ENCODE assay signal across 8 mouse cellular contexts in the genomic region with DNA sequence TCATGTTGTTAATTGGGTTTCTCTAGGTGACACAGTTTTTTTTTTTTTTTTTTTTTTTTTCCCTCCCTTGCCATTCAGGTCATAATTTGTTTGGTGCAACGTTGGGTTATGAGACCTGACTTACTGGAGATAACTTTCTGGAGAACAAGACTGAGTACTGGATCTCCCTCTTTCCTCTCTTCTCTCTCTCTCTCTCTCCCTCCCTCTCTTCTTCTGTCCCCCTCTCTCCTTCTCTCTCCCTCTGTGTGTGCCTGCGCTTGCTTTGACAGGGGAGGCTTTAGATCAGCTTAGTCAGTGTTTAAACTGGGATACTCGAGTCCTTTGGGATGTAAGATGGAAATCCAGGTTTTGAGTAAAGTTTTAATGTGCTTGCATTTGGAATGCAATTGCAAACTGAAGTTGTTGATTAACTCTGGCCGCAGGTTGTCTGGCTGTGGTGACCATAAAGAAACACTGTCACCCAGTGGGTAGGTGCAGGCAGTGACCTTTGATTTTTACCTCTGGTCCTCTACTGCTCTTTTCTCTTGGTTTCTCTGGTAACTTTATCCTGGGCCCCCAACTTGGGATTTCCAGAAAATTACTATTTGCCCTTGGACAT. TPM values are rescaled to one million over a fixed set of nuclear protein-coding genes. Genes with fewer than 3 reads are reported as not detected.
A peak's percentile ranks its signal among the peaks of the same experiment; 100 is the strongest.
DNase-seq lines count a peak whose midpoint lies in the region; ATAC-seq and TF ChIP-seq lines count a peak whose summit lies in the region.

No protein-coding gene starts in this region.

- WGBS in heart, postnatal 0 days: 49% methylated on average over 4 of the region's 4 CpGs
- WGBS in forebrain, embryonic 13.5 days: 38% methylated on average over 4 of the region's 4 CpGs
- 33% methylated on average over 4 of the region's 4 CpGs for WGBS in neural tube, embryonic 13.5 days

- intact Hi-C loops in heart, postnatal 25 days (cut with DNase I): loop anchor here (2.0 kb wide), 1 partner anchor 40 kb away; no protein-coding TSS in a partner anchor

- no peak for ATAC-seq in heart, postnatal 0 days (ENCODE audit: insufficient read depth, low read depth)
- no peak for ATAC-seq in forebrain, embryonic 13.5 days
- no peak for ATAC-seq in neural tube, embryonic 13.5 days (ENCODE audit: low read depth)

- H3K4me3 ChIP-seq in heart, postnatal 0 days (ENCODE audit: low read depth, low read length): peak overlapping the region; percentile 77
- peak overlapping the region; percentile 90 for H3K4me3 ChIP-seq in forebrain, embryonic 13.5 days
- peak overlapping the region; percentile 88 for H3K4me3 ChIP-seq in neural tube, embryonic 13.5 days

- DNase-seq in heart, postnatal 0 days (ENCODE audit: low spot score): no peak
- no peak for DNase-seq in heart, postnatal 25 days (ENCODE audit: low spot score)
- DNase-seq in kidney, postnatal 25 days: peak; percentile 60 to 73
- no peak for DNase-seq in cerebellum, adult 9-11 months
- no peak for DNase-seq in right cerebral cortex, postnatal 25 days
- DNase-seq in natural killer cell, adult 2 months (ENCODE audit: low spot score in 2 of 2): no peak

- no peak for TF ChIP-seq EP300 in heart, postnatal 0 days (IDR thresholded peaks at IDR 0.05; ENCODE audit: low read depth)

- peak overlapping the region; percentile 85 for H3K4me2 ChIP-seq in heart, postnatal 0 days (ENCODE audit: low read depth, low read length)
- peak overlapping the region; percentile 82 for H3K4me2 ChIP-seq in forebrain, embryonic 13.5 days
- H3K4me2 ChIP-seq in neural tube, embryonic 13.5 days: peak overlapping the region; percentile 96

- TF ChIP-seq CTCF in heart, postnatal 0 days (IDR thresholded peaks at IDR 0.05; ENCODE audit: low read depth): no peak

- no peak overlapping the region for H3K27ac ChIP-seq in heart, postnatal 0 days (ENCODE audit: low read depth)
- H3K27ac ChIP-seq in forebrain, embryonic 13.5 days: no peak overlapping the region
- H3K27ac ChIP-seq in neural tube, embryonic 13.5 days (replicated peaks): no peak overlapping the region

- no peaks in the 10 kb centered on the region for H3K4me1 ChIP-seq in heart, postnatal 0 days (ENCODE audit: control insufficient read depth, insufficient read depth)
- peaks cover 40% of the 10 kb centered on the region for H3K4me1 ChIP-seq in forebrain, embryonic 13.5 days
- H3K4me1 ChIP-seq in neural tube, embryonic 13.5 days (replicated peaks): peaks cover 51% of the 10 kb centered on the region

- no peaks in the 10 kb centered on the region for H3K36me3 ChIP-seq in heart, postnatal 0 days (replicated peaks; ENCODE audit: control insufficient read depth, insufficient read depth, low read length)
- no peaks in the 10 kb centered on the region for H3K36me3 ChIP-seq in forebrain, embryonic 13.5 days (ENCODE audit: poor library complexity, severe bottlenecking)
- no peaks in the 10 kb centered on the region for H3K36me3 ChIP-seq in neural tube, embryonic 13.5 days

- H3K9me3 ChIP-seq in heart, postnatal 0 days (replicated peaks; ENCODE audit: control insufficient read depth, low read length): no peaks in the 10 kb centered on the region
- H3K9me3 ChIP-seq in forebrain, embryonic 13.5 days (replicated peaks): no peaks in the 10 kb centered on the region
- H3K9me3 ChIP-seq in neural tube, embryonic 13.5 days: no peaks in the 10 kb centered on the region

- no peaks in the 10 kb centered on the region for H3K27me3 ChIP-seq in heart, postnatal 0 days (ENCODE audit: control insufficient read depth, insufficient read depth, low read length)
- H3K27me3 ChIP-seq in forebrain, embryonic 13.5 days: no peaks in the 10 kb centered on the region
- H3K27me3 ChIP-seq in neural tube, embryonic 13.5 days: no peaks in the 10 kb centered on the region

- 0 out of 2 replicates have a peak overlapping the region, but pooled peaks have one; percentile 76 for H3K9ac ChIP-seq in heart, postnatal 0 days (replicated peaks; ENCODE audit: low read depth, low read length)
- peak overlapping the region; percentile 92 for H3K9ac ChIP-seq in forebrain, embryonic 13.5 days
- H3K9ac ChIP-seq in neural tube, embryonic 13.5 days: peak overlapping the region; percentile 94

RNA-seq across cellular contexts. Expression of a gene that starts 1.7 kb away (rescaled TPM):
- 20.4 and 38.0 TPM in 2 replicates for total RNA-seq in heart, postnatal 0 days (2014; rRNA removed; ENCODE audit: low replicate concordance)
- polyA plus RNA-seq in heart, postnatal 0 days (2015; fragmentation: Nextera tagmentation; extraction: Ambion mirVana): 5.0 and 5.2 TPM in 2 replicates
- total RNA-seq in heart, postnatal 25 days (2021): 10 to 100 TPM; 43.6 to 46.3 TPM
- 10.6 and 11.2 TPM in 2 replicates for polyA plus RNA-seq in forebrain, embryonic 13.5 days (2015; fragmentation: Nextera tagmentation; extraction: Ambion mirVana)
- 18.0 TPM in 2 replicates for polyA plus RNA-seq in neural tube, embryonic 13.5 days (2015; fragmentation: Nextera tagmentation; extraction: Ambion mirVana)

RNA-seq across cellular contexts. Expression of a gene that starts 24.5 kb away (rescaled TPM):
- 14.5 and 18.5 TPM in 2 replicates for total RNA-seq in heart, postnatal 0 days (2014; rRNA removed; ENCODE audit: low replicate concordance)
- polyA plus RNA-seq in heart, postnatal 0 days (2015; fragmentation: Nextera tagmentation; extraction: Ambion mirVana): 5.4 and 6.8 TPM in 2 replicates
- total RNA-seq in heart, postnatal 25 days (2021): 1 to 10 TPM; 6.5 to 7.4 TPM
- polyA plus RNA-seq in forebrain, embryonic 13.5 days (2015; fragmentation: Nextera tagmentation; extraction: Ambion mirVana): 2.9 and 4.6 TPM in 2 replicates
- 7.4 and 8.8 TPM in 2 replicates for polyA plus RNA-seq in neural tube, embryonic 13.5 days (2015; fragmentation: Nextera tagmentation; extraction: Ambion mirVana)

RNA-seq across cellular contexts. Expression of a gene that starts 31.6 kb away (rescaled TPM):
- total RNA-seq in heart, postnatal 0 days (2014; rRNA removed; ENCODE audit: low replicate concordance): not detected in 2 replicates
- not detected in 2 replicates for polyA plus RNA-seq in heart, postnatal 0 days (2015; fragmentation: Nextera tagmentation; extraction: Ambion mirVana)
- total RNA-seq in heart, postnatal 25 days (2021): not detected
- polyA plus RNA-seq in forebrain, embryonic 13.5 days (2015; fragmentation: Nextera tagmentation; extraction: Ambion mirVana): not detected in 2 replicates
- not detected in 2 replicates for polyA plus RNA-seq in neural tube, embryonic 13.5 days (2015; fragmentation: Nextera tagmentation; extraction: Ambion mirVana)

RNA-seq across cellular contexts. Expression of a gene that starts 39.2 kb away (rescaled TPM):
- total RNA-seq in heart, postnatal 0 days (2014; rRNA removed; ENCODE audit: low replicate concordance): 474 and 521 TPM in 2 replicates
- polyA plus RNA-seq in heart, postnatal 0 days (2015; fragmentation: Nextera tagmentation; extraction: Ambion mirVana): 640 and 644 TPM in 2 replicates
- 100 to 1,000 TPM; 227 to 230 TPM for total RNA-seq in heart, postnatal 25 days (2021)
- 912 and 933 TPM in 2 replicates for polyA plus RNA-seq in forebrain, embryonic 13.5 days (2015; fragmentation: Nextera tagmentation; extraction: Ambion mirVana)
- 814 and 884 TPM in 2 replicates for polyA plus RNA-seq in neural tube, embryonic 13.5 days (2015; fragmentation: Nextera tagmentation; extraction: Ambion mirVana)

RNA-seq across cellular contexts. Expression of a gene that starts 45.4 kb away (rescaled TPM):
- total RNA-seq in heart, postnatal 0 days (2014; rRNA removed; ENCODE audit: low replicate concordance): not detected in 2 replicates
- 0.34 TPM in 1 of 2 replicates, not detected in the other for polyA plus RNA-seq in heart, postnatal 0 days (2015; fragmentation: Nextera tagmentation; extraction: Ambion mirVana)
- not detected for total RNA-seq in heart, postnatal 25 days (2021)
- not detected in 2 replicates for polyA plus RNA-seq in forebrain, embryonic 13.5 days (2015; fragmentation: Nextera tagmentation; extraction: Ambion mirVana)
- 0.42 and 0.52 TPM in 2 replicates for polyA plus RNA-seq in neural tube, embryonic 13.5 days (2015; fragmentation: Nextera tagmentation; extraction: Ambion mirVana)

Comparison
In these comparisons a context has a peak if more than half of its experiments do, and no peak if none do; other contexts are left out.
1. DNase-seq: peak in kidney, postnatal 25 days (2 of 2); none in heart, postnatal 0 days (single experiment), heart, postnatal 25 days (single experiment), cerebellum, adult 9-11 months (single experiment), right cerebral cortex, postnatal 25 days (single experiment) and natural killer cell, adult 2 months (0 of 2).
2. Peak in every context shown above with its lines, with median percentiles within 50 percentile points of each other: H3K4me2 ChIP-seq, H3K4me3 ChIP-seq and H3K9ac ChIP-seq.